Mouse (Mus musculus): ENCODE results near the gene Cd300a. TPM values are rescaled to one million over a fixed set of nuclear protein-coding genes. Genes with fewer than 3 reads are reported as not detected.

Cd300a gene
- polyA plus RNA-seq, 1 experiment, result 15.1 TPM

DNA sequence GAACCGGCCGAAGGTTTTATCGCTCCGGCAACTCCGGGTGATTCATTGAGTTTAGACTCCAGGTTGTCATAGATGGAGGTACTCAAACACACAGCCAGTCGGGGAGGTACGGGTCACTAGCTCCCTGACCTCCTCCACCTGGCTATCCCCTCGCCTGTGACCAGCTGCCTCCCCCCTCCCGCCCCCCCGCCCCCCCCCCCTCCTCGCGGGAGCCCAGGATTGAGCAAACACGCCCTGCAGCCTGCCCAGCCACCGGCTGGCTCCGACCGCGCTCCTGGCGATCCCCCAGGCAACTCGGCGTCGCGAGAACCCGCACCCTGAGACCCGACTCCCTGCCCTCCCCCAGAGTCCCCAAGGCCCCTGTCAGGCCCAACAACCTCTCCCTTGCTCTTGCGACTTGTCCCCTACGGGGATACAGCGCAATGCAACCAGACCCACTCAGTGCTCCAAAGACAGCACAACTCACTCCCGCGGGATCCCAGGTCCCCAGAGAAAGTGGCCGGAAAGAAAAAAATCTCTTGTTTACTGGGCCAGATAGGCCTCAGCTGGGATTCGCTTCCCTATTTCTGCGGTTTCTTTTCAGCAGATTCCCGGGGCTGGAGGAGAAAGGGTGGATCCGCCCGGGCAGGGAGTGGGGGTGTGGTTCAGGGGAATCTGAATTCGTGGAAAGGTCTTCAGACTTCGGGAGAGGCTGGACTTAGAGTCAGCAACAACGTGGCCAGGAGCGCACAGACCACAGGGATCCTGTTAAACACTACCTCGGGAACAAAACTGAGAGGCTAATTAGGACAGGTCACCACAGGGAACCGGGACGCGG lies 39.2 kb upstream of the Cd300a start, which contains the start of gene Gprc5c:
Gene Gprc5c, plus strand, starts transcription at position 701 of the 817 bp plus-strand sequence.
- no peaks in the 10 kb centered on the region; the same call in 1 of the 2 replicates for H3K4me1 ChIP-seq (ENCODE audit: control insufficient read depth, insufficient read depth, low read length)
- peak within 1 kb of the TSS; percentile 59 for H3K4me3 ChIP-seq (replicated peaks; ENCODE audit: control insufficient read depth, low read depth, low read length)
- WGBS, result 3% methylated on average over 40 of the region's 43 CpGs
- no peak within 1 kb of the TSS for H3K27ac ChIP-seq (ENCODE audit: control insufficient read depth, insufficient read depth, low read depth, low read length, poor library complexity)
- TF ChIP-seq POLR2A (IDR thresholded peaks at IDR 0.05; ENCODE audit: borderline replicate concordance, control insufficient read depth, low read depth, low read length) (no peak), CTCF (IDR thresholded peaks at IDR 0.05; ENCODE audit: control insufficient read depth, insufficient read depth, low read length) (no peak)

DNA sequence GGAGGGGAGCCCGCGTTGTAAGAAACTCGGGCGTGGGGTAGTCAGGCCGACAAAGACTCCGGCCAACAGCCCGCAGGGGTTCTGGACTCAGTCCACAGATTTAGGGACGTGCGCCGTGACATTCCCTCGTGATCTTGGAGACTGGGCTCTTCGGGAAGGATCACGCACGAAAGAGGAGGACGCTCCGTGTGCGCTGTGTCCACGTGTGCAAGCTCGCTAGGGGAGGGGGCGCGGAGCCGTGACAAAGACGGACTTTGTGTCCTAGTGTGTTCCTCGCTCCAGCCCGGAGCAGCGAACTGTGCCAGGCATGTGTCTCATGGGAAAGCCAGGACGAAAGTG lies 38.6 kb upstream of the Cd300a start:
- 2% methylated on average over 27 of the region's 27 CpGs for WGBS
- TF ChIP-seq POLR2A (IDR thresholded peaks at IDR 0.05; ENCODE audit: borderline replicate concordance, control insufficient read depth, low read depth, low read length) (no peak), CTCF (IDR thresholded peaks at IDR 0.05; ENCODE audit: control insufficient read depth, insufficient read depth, low read length) (no peak)
- H3K4me3 ChIP-seq (replicated peaks; ENCODE audit: control insufficient read depth, low read depth, low read length), result peak overlapping the region; percentile 59
- H3K4me1 ChIP-seq (ENCODE audit: control insufficient read depth, insufficient read depth, low read length), result no peaks in the 10 kb centered on the region; the same call in 1 of the 2 replicates
- no peak overlapping the region for H3K27ac ChIP-seq (ENCODE audit: control insufficient read depth, insufficient read depth, low read depth, low read length, poor library complexity)

DNA sequence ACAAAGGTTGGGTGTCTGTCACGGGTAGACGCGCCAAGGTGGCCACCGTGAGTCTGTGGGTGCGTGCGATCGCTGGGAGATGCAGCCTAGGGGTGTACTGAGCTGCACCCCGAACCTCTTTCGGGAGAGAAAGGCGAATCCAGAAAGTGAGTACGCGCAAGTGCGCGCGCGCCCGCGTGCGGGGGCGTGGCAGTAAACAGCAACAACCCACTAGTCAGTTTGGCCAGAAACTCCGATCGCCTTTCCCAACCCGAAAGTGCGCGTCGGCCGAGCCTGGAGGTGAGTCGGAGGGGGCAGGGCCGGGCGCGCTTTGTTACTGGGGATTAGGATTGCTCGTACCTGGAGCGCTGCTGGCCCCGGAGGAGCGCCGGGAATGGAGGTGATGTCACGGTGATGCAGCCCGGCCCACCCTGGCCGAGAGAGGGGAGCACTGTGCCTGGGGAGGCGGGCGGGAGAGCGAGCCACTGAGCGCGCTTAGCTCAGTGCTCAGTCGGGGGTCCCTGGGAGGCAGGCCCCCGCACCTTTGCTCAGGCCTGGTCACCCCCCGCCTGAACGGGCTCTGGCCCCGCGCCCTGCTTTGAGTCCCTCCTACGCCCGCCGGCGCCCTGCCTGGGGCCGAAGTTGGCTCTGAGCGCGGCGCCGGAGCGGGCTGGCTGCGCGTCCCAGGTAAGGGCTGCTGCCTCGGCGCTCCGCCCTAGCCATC lies 38.1 kb upstream of the Cd300a start:
- Histone ChIP-seq H3K4me1 (ENCODE audit: control insufficient read depth, insufficient read depth, low read length) (no peaks in the 10 kb centered on the region; the same call in 1 of the 2 replicates), H3K27ac (ENCODE audit: control insufficient read depth, insufficient read depth, low read depth, low read length, poor library complexity) (no peak overlapping the region), H3K4me3 (replicated peaks; ENCODE audit: control insufficient read depth, low read depth, low read length) (peak overlapping the region; percentile 59)
- TF ChIP-seq POLR2A (IDR thresholded peaks at IDR 0.05; ENCODE audit: borderline replicate concordance, control insufficient read depth, low read depth, low read length) (no peak), CTCF (IDR thresholded peaks at IDR 0.05; ENCODE audit: control insufficient read depth, insufficient read depth, low read length) (no peak)
- under 1% methylated on average over 65 of the region's 65 CpGs for WGBS

GRCm38 (mm10) chr11:114852311-114853173 lies 37.3 kb upstream of the Cd300a start:
- WGBS, result 7% methylated on average over 40 of the region's 40 CpGs
- Histone ChIP-seq H3K27ac (ENCODE audit: control insufficient read depth, insufficient read depth, low read depth, low read length, poor library complexity) (no peak overlapping the region), H3K4me3 (replicated peaks; ENCODE audit: control insufficient read depth, low read depth, low read length) (no peak overlapping the region), H3K4me1 (ENCODE audit: control insufficient read depth, insufficient read depth, low read length) (no peaks in the 10 kb centered on the region; the same call in 1 of the 2 replicates)
- TF ChIP-seq POLR2A (IDR thresholded peaks at IDR 0.05; ENCODE audit: borderline replicate concordance, control insufficient read depth, low read depth, low read length) (no peak), CTCF (IDR thresholded peaks at IDR 0.05; ENCODE audit: control insufficient read depth, insufficient read depth, low read length) (no peak)

GRCm38 (mm10) chr11:114853174-114853838 lies 36.5 kb upstream of the Cd300a start:
- TF ChIP-seq CTCF (IDR thresholded peaks at IDR 0.05; ENCODE audit: control insufficient read depth, insufficient read depth, low read length) (no peak), POLR2A (IDR thresholded peaks at IDR 0.05; ENCODE audit: borderline replicate concordance, control insufficient read depth, low read depth, low read length) (no peak)
- H3K4me3 ChIP-seq (replicated peaks; ENCODE audit: control insufficient read depth, low read depth, low read length), result no peak overlapping the region
- no peaks in the 10 kb centered on the region; the same call in 1 of the 2 replicates for H3K4me1 ChIP-seq (ENCODE audit: control insufficient read depth, insufficient read depth, low read length)
- no peak overlapping the region for H3K27ac ChIP-seq (ENCODE audit: control insufficient read depth, insufficient read depth, low read depth, low read length, poor library complexity)
- WGBS, result 53% methylated on average over 7 of the region's 7 CpGs

DNA sequence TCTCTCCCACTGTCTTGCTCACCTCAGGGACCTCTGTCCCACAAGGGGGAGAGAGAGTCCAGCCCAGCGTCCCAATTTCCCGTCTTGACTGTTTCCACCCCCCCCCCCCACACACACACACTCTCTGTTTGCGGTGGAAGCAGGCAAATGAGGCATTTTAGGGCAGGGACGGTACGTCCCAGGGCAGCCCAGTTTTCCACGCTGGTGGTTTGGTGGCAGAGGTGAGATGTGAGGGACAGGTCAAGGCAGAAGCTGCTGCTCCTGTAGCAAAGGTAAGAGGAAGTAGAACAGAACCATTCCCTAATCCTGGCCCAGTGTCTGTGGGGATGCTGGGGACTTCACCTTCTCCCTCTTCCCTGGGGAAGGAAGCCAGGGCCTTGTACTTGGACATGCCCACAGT lies 35.3 kb upstream of the Cd300a start:
- WGBS, result 76% methylated on average over 6 of the region's 6 CpGs
- H3K4me1 ChIP-seq (ENCODE audit: control insufficient read depth, insufficient read depth, low read length), result no peaks in the 10 kb centered on the region; the same call in 1 of the 2 replicates
- no peak overlapping the region for H3K27ac ChIP-seq (ENCODE audit: control insufficient read depth, insufficient read depth, low read depth, low read length, poor library complexity)
- no peak overlapping the region for H3K4me3 ChIP-seq (replicated peaks; ENCODE audit: control insufficient read depth, low read depth, low read length)
- TF ChIP-seq POLR2A (IDR thresholded peaks at IDR 0.05; ENCODE audit: borderline replicate concordance, control insufficient read depth, low read depth, low read length) (no peak), CTCF (IDR thresholded peaks at IDR 0.05; ENCODE audit: control insufficient read depth, insufficient read depth, low read length) (no peak)

DNA sequence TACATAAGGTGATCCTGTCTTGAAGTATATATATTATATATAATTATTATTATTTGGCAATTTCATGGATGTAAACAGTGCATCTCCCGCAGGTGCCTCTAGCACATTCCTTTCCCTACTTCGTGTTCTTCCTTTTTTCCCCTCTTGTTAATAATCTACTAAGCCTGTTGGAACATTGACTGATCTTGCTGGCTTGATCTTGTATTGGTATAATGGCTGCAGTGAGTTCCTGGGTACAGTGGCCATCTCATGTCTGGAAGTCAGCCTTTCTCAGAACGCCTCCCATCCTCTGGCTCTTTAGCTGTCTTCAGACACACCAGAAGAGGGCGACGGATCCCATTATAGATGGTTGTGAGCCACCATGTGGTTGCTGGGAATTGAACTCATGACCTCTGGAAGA lies 33.7 kb upstream of the Cd300a start:
- H3K4me1 ChIP-seq (ENCODE audit: control insufficient read depth, insufficient read depth, low read length), result no peaks in the 10 kb centered on the region; the same call in 1 of the 2 replicates
- WGBS, result 85% methylated on average over 5 of the region's 5 CpGs
- no peak overlapping the region for H3K27ac ChIP-seq (ENCODE audit: control insufficient read depth, insufficient read depth, low read depth, low read length, poor library complexity)
- H3K4me3 ChIP-seq (replicated peaks; ENCODE audit: control insufficient read depth, low read depth, low read length), result no peak overlapping the region
- TF ChIP-seq CTCF (IDR thresholded peaks at IDR 0.05; ENCODE audit: control insufficient read depth, insufficient read depth, low read length) (no peak), POLR2A (IDR thresholded peaks at IDR 0.05; ENCODE audit: borderline replicate concordance, control insufficient read depth, low read depth, low read length) (no peak)

All from bone marrow, adult 2 months (tissue).